Mouse (Mus musculus): Measurements from ENCODE around the gene Ppp1r37.
"Not testable (repeated sequence)": the region's sequence is repeated elsewhere in the genome, so short reads cannot be mapped to it uniquely, and the experiment has no call there.

The Ppp1r37 gene

DNA sequence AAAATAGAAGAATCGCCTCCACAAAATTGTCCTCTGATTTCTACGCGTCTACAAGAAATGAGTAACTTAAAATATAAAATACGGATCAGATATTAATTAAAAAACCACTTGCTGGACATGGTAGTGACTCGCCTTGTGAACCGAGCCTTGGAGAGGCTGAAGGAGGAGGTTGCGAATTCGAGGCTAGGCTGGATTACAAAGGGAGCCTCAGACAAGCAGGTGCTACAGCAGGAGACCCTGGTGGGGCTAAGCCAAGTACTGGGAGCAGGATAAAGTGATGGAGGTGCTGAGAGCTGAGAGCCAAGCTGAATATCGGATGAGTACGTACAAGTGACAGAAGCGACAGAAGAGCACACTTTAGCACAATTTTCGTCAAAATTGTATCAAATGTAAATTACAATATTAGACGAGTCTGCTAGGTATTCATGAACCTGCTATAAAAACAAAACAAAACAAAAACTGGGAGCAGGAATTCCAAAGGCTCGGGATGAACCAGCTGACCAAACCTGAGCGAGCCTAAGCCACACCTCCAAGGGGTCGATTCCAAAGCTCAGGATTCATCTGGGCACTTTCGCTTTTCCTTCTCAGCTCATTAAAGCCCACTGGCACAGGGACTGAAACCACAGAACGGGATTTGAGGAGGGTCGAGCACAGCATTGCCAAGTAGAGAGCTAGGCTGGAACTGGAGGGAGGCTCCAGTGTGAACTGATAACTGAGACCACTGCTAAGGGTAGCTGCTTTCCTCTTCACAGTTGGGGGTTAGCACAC, at the start of gene Ppp1r37:
TSS of gene Ppp1r37 (minus strand) at position 434 of the 768 bp plus-strand sequence.
- no peak for DNase-seq (ENCODE audit: low spot score in 2 of 2)

DNA sequence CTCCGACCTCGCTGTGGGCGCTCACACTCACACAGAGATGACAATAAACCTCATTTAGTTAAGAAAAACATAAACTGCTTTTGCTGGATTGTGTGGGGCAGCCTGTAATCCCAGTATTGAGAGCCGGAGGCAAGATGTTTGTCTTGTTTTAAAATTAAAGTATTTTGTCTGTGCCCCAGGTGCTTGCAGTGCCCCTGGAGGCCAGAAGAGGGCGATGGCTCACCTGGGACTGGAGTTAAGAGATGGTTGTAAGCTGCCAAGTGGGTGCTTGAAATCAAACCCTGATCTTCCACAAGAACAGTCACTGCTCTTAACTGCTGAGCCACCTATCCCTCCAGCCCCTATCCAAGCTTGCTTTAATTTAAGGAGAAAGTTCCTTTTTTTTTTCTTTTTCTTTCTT, 48.1 kb upstream of the Ppp1r37 start:
- no peak for DNase-seq (ENCODE audit: low spot score in 2 of 2)

DNA sequence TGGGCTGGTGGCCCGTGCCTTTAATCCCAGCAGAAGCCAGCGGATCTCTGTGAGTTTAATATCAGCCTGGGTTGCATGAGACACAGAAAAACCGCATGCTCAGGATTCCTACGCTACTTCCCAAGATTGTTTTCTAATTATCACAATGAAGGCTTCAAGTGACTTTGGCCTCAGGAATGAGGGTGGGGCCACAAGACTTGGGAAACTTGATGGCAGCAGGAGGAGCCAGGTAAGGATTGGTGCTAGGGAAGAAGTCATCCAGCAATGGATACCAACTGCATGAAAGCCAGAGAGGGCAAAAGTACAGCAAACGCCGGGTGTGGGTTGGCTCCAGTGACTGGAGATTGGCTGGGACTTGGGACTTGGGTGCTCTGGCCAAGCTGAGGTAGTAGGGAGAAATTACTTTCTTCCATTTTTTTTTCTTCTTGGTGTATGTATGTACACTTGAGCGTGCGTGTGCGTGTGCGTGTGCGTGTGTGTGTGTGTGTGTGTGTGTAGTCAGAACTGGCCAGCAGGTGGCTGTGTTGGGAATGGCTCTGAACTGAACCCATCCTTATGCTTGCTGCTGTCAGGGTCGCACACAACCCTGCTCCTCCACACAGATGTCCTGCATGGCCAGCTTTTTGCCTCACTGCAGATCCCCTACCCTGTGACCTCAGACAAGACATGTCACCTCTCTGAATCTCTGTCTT, 46.9 kb upstream of the Ppp1r37 start:
- no peak for DNase-seq (ENCODE audit: low spot score in 2 of 2)

DNA sequence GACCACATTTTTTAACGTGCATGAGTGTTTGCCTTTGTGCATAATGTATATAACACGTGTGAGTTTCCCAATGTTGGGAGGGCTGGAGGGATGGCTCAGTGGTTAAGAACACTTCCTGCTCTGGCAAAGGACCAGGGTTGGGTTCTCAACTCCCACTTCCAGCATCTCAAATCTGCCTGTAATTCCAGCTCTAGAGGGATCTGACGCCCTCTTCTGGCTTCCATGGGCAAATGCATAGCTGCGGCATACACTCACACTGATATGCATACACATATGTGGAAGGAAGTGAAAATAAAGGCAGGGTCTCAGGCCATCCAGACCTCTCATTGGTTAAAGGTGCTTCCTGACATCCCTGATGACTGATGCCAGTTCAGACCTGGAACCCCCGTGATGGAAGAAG, 44.4 kb upstream of the Ppp1r37 start:
- no peak for DNase-seq (ENCODE audit: low spot score in 2 of 2)

DNA sequence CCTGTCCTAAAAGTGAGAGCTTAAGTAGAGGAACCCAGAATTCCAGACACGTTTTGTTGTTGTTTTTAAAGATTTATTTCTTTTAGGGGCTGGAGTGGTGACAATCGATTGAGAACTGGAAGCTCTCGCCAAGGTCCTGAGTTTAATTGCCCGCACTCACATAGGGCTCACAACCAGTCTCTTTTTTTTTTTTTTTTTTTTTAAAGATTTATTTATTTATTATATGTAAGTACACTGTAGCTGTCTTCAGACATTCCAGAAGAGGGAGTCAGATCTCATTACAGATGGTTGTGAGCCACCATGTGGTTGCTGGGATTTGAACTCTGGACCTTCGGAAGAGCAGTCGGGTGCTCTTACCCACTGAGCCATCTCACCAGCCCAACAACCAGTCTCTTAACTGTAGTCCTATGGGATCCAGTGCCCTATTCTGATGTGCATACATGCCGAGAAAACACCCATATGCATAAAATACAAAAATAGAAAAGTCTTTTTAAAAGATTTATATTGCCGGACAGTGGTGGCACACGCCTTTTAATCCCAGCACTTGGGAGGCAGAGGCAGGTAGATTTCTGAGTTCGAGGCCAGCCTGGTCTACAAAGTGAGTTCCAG, 41.8 kb upstream of the Ppp1r37 start:
- DNase-seq (ENCODE audit: low spot score in 2 of 2): not testable (repeated sequence)

DNA sequence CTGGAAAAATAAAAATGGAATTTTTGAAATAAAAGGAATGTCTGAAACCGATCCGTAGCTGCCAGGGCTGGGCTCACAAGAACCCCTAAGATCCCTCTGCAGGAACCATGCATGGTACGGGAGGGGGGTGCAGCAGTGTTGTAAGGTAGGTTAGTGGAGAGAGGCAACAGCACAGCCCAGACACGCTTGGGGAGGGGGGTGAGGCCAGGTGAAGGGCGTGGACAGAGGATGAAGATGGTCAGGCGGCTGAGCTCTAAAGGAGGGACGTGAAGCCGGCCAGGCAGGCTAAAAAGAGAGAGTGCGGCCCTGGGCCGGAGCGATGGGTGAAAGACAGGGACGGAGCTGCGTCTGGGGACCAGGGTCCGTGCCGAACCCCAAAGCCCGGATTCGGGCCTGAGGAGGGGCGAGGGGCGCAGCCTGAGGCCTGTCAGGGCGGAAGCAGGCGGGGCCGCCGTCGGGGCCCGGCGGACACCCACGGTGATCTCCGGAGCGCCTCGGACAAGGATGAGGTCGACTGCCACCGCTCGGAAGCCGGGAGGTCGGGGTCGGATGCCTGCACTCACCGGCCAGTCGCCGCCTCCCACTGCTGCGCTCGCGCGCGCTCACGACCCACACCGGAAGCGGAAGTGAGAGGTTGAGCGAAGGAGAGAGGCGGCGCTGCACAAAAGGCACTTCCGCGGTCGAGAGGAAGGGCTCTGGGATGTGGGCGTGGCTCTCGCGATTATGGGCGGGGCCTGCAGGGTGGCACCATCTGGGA, 41.2 kb upstream of the Ppp1r37 start, which contains the start of gene Clasrp:
TSS of gene Clasrp (minus strand) at position 638 of the 757 bp plus-strand sequence.
- peak; percentile 94 to 96 for DNase-seq (ENCODE audit: low spot score in 2 of 2)

DNA sequence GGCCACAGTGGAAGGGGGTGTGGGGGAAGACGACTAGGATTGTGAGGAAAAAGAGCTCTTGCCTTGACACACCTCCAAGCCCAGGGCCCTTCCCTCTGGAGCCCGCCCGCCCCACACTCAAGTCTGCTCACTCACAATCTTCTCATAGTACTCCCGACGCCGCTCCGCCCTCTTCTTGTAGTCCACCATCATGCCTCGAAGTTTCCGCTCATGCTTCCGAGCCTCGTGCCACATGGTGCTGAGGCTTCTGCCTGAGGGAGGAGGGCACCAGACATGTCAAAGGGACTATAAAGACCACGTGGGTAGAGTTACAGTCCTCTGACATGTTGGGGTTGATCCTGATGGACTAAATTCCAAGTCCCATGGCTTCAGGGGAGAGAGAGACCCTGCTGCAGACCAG, 40.2 kb upstream of the Ppp1r37 start:
- DNase-seq (ENCODE audit: low spot score in 2 of 2): no peak

DNA sequence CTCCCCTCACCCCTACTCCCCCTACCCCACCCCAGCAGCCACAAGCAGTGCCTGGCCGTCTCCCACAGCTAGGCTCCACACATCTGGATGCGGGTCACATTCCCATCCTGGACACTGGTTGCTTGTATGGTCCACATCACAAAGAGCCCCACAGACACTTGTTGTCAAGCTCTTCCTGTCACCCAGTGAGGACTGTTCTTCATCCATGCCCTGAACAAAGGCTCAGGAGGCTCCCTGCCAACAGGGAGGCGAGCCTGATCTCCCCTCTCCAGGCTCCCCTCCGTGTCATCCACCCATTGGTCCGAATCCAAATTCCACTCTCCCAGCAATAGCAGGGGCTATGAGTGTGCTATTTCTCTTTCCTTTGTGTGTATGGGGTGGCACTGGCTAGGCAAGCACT, 37.7 kb upstream of the Ppp1r37 start:
- no peak for DNase-seq (ENCODE audit: low spot score in 2 of 2)

DNA sequence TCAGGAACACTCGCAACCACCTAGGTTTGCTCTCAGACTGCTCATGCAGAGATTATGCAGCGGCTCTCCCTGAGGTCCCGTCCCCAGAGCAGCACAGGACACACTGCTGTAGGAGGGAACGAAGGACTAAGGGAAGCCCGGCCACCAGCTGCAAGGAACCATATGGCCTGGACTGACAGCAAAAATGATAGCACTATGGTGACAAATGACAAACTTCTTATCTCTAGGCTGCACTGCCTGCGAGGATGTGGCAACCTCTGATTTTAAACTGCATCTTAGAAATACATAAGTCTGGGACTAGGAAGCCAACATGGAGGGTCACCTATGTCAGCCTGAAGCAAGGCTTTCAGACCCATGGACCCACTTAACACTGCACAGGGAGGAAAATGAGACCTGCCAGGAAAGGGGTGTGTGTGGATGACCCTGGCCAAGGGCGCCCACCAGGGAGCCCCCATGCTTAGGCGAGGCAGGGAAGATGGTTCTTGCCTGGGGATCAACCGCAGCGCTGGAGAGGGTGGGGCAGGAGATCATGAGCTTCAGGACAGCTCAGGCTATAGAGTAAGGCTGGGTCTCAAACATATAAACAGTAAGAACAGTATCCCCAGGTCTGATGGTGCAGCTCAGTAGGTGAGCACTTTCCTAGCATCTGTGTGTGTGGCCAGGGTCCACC, 30.3 kb upstream of the Ppp1r37 start:
- DNase-seq (ENCODE audit: low spot score in 2 of 2): no peak

DNA sequence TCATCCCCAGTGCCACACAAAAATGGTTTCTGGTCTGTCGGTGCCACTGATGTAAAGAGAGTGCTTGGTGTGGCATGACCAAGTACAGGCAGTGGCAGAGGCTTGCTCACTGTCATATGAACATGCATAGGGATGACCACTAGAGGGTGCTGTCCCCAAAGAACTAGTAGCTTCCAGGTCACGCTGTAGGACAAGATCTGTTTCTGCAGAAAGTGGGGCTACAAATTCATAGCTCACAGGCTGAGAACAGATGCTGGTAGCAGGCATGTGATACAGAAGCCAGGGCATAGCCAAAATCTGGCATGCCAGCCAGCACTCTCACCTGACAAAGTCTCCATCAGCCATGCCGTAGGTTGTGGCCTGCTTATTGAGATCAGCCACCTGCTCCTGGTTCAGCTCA, 27.0 kb upstream of the Ppp1r37 start:
- DNase-seq (ENCODE audit: low spot score in 2 of 2): peak; percentile 67 to 82

DNA sequence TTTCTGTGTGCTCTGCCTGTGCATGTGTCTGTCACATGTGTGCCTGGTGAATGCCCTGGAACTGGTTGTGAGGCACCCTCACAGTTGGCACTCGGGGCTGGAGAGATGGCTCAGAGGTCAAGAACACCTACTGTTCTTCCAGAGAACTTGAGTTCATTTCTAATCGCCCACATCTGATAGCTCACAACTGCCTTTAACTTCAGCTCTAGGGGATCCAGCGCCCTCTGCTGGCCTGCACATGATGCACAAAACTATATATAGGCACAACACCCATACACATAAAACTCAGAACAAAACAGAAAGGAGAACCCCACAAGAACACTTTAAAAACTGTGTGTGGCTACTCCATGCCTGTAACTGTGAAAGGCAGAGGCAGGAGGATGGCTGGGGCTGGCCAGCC, 26.3 kb upstream of the Ppp1r37 start:
- peak; percentile 20 to 55 for DNase-seq (ENCODE audit: low spot score in 2 of 2)

DNA sequence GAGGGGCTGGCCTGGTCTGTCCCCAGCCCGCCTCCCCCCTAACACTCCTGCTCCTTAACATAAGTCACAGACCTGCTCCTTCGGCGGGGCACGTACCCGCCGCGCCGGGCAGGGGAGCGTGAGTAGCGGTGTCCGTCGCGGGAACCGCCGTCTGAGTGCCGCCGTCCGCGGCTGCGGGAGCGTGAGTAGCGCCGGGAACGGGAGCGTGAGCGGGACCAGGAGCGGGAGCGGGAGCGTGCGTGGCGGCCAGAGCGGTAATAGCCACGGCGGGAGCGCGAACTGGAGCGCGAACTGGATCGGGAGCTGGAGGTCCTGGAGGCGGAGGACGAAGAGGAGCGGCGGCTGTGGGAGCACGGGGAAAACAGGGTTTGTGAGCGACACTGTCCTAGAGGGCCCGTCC, 23.4 kb upstream of the Ppp1r37 start:
- DNase-seq (ENCODE audit: low spot score in 2 of 2): no peak

DNA sequence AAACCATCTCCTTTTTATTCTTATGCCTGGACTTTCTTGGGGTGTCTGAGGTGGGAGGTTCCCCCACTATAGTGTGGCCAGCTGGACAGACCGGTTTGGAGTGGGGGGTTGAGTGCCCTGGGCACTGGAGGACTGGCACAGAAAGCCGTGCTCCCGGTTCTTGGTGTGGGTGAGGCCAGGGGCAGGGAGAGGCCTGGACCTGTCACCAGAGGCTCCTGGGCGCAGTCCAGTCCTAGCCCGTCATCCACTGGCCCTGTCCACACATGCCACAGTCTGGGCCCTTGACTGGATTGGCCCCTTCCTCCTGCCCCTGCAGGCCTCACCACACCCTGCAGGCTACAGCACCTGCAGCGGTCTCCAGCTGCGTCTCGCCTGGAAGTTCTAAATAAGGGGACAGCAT, 17.8 kb upstream of the Ppp1r37 start:
- DNase-seq (ENCODE audit: low spot score in 2 of 2): no peak

DNA sequence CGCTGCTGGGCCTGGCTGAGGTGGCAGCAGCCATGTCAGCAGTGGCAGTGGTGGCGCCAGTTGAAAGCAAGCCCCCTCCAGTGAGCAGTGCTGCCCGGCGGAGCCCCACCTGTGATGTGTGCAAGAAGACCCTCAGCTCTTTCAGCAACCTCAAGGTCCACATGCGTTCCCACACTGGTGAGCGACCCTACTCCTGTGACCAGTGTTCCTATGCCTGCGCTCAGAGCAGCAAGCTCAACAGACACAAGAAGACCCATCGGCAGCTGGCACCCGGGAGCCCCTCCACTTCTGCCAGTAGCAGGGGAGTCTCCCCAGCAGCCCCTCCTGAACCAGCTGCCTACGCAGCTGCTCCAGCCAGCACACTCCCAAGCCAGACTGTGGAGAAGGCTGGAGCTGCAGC, 16.9 kb upstream of the Ppp1r37 start:
- DNase-seq (ENCODE audit: low spot score in 2 of 2): no peak

DNA sequence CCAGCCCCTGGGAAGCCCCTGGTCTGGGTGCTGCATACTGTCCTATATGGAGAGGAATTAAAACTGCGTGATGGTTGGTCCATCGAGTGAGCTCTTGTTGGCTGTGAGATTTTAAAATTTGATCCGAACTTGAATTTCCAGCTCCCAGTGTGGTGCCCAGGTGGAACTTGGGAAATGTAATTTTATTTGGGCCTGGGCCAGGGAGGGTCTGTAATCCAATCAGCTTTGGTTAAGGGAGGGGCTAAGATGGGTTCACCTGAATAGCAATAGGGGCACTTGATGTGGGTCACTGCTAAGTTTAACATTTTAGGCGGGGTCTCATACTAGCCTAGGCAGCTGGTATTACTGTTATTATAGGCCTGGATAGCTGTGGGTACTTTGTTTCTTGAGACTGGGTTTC, 15.6 kb upstream of the Ppp1r37 start:
- no peak for DNase-seq (ENCODE audit: low spot score in 2 of 2)

DNA sequence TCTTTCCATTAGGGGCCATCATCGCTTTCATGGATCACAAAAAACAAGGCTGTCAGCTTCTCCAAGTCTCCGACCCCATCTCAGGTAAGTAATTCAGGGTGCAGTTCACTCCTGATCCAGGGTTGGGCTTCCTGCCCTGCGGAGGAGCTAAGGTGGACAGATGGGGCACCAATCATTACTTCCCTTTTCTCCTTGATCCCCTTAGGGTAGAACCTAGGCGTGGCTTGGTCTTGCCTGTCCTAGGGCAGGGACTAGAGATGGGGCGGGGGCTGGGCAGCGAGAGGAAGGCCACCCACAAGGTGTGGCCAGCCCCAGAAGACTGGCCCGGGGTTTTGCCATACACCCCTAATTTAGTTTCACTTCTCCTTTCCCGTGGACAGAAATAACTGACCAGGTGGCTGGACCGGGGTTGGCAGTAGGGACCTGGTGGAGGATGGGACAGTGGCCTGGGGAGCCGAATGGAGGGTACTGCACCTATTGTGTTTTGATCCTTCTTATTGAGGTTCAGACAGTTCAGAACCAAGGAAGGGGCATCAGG, 15.1 kb upstream of the Ppp1r37 start:
- peak; percentile 39 to 51 for DNase-seq (ENCODE audit: low spot score in 2 of 2)

DNA sequence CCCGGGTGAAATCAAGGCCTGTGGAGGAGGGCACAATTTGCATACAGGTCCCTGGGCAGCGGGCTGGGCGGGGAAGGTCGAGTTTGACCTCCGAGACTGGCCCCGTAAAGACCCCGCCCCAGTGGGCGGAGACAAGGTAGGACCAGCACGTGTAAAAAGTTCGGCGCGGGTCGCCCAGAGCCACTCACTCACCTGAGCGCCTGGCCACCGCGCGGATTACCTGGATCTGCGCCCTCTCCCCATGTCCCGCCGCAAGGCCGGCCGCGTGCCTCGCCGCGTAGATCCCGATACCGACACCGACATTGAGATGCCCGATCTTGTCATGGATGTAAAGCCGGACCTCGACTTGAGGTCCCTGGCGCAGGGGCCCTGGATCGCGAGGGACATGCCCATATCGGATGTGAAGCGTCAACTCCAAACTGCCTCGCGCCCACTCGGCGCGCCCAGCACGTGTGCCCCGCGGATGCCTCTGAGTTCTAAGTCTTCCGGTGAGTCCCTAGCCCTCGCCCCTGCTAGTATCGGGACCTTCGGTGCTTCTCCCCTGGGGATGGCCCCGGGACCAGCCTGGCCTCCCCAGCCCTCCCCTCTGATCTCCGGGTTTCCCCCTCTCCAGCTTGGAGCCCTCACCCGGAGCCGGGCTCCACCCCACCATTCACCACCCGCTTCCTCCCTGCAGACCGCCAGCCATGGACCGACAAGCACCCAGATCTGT, 14.4 kb upstream of the Ppp1r37 start, which contains the start of the genes Zfp296 and Gemin7:
TSS of gene Zfp296 (plus strand) at position 147 of the 712 bp plus-strand sequence.
TSS of gene Gemin7 (minus strand) at position 455 of the 712 bp plus-strand sequence.
- peak; percentile 41 to 61 for DNase-seq (ENCODE audit: low spot score in 2 of 2)

DNA sequence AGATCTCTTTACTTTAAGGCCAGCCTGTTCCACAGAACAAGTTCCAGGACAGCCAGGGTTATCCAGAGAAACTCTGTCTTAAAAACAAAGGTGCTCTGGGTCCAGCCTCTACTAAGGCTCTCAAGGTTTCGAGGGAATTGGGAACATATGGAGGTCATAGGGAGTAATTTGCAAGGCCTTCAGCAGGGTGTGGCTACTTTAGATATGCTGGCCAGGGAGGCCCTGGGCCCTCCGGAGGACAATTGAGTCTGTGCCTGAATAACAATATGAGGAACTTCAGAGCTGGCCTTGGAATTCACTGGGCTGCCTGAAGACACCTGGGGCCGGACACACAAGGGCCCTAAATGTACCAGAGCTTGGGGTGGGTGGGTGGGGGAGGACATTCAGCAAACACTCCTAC, 12.7 kb upstream of the Ppp1r37 start:
- DNase-seq (ENCODE audit: low spot score in 2 of 2): no peak

DNA sequence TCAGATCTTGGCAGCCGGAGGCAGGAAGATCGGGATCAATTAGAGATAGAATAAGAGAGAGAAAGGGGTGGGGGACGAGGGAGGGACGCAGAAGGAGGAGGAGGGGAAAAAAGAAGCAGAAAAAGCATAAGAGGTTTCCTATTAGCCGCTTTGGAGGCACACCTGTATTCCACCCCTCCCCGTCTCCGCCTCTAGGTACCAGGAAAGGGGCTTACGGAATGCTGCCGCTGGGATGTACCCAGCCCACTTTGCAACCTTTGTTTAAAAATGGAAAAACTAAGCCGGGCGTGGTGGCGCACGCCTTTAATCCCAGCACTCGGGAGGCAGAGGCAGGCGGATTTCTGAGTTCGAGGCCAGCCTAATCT, 10.9 kb upstream of the Ppp1r37 start:
- no peak for DNase-seq (ENCODE audit: low spot score in 2 of 2)
